ENCODE assay signal across 8 mouse cellular contexts in genomic region chr17:28622300-28622759, GRCm38 (mm10). TPM values are rescaled to one million over a fixed set of nuclear protein-coding genes. Genes with fewer than 3 reads are reported as not detected.
A peak's percentile ranks its signal among the peaks of the same experiment; 100 is the strongest.
DNase-seq lines count a peak whose midpoint lies in the region; ATAC-seq and TF ChIP-seq lines count a peak whose summit lies in the region.

Gene Srpk1, minus strand, starts transcription at chr17:28622709.

- no peaks in the 10 kb centered on the region for H3K9me3 ChIP-seq in forebrain, embryonic 10.5 days
- H3K9me3 ChIP-seq in heart, embryonic 15.5 days (replicated peaks) = no peaks in the 10 kb centered on the region
- no peaks in the 10 kb centered on the region for H3K9me3 ChIP-seq in liver, embryonic 14.5 days (ENCODE audit: control insufficient read depth, low read length)
- H3K9me3 ChIP-seq in neural tube, embryonic 11.5 days (ENCODE audit: control insufficient read depth, low read length) = no peaks in the 10 kb centered on the region
- no peaks in the 10 kb centered on the region for H3K9me3 ChIP-seq in stomach, postnatal 0 days (ENCODE audit: control insufficient read depth, low read length)

- peak within 1 kb of the TSS; percentile 99 for H3K4me3 ChIP-seq in forebrain, embryonic 10.5 days
- peak within 1 kb of the TSS; percentile 84 for H3K4me3 ChIP-seq in heart, embryonic 15.5 days
- H3K4me3 ChIP-seq in liver, embryonic 14.5 days (ENCODE audit: insufficient read depth in 1 of 2, low read depth in 2 of 2, low read length in 2 of 2) = peak within 1 kb of the TSS; percentile 91 to 98
- H3K4me3 ChIP-seq in neural tube, embryonic 11.5 days (ENCODE audit: low read depth, low read length) = peak within 1 kb of the TSS; percentile 98
- H3K4me3 ChIP-seq in stomach, postnatal 0 days (ENCODE audit: low read depth, low read length) = peak within 1 kb of the TSS; percentile 97

- ATAC-seq in CD4-positive, CD25-positive, alpha-beta regulatory T cell, adult 4 months = peak; percentile 80
- ATAC-seq in heart, embryonic 15.5 days (replicated peaks; ENCODE audit: insufficient number of reproducible peaks, insufficient read depth, low FRiP score, low read depth) = peak; percentile 95
- ATAC-seq in liver, embryonic 14.5 days (ENCODE audit: insufficient read depth) = peak; percentile 90
- ATAC-seq in neural tube, embryonic 11.5 days (ENCODE audit: insufficient read depth, low FRiP score, low TSS enrichment) = peak; percentile 95
- peak; percentile 92 for ATAC-seq in stomach, postnatal 0 days (ENCODE audit: low FRiP score, low TSS enrichment)

- peaks cover 38% of the 10 kb centered on the region for H3K4me1 ChIP-seq in forebrain, embryonic 10.5 days
- H3K4me1 ChIP-seq in heart, embryonic 15.5 days (replicated peaks) = peaks cover 18% of the 10 kb centered on the region
- peaks cover 9 to 25% of the 10 kb centered on the region in 2 experiments for H3K4me1 ChIP-seq in liver, embryonic 14.5 days (replicated peaks; ENCODE audit: control insufficient read depth in 2 of 2, insufficient read depth in 2 of 2, low read length in 1 of 2)
- peaks cover 11% of the 10 kb centered on the region for H3K4me1 ChIP-seq in neural tube, embryonic 11.5 days (ENCODE audit: control insufficient read depth, insufficient read depth, low read length)
- H3K4me1 ChIP-seq in stomach, postnatal 0 days (replicated peaks; ENCODE audit: control insufficient read depth, insufficient read depth) = peaks cover 2% of the 10 kb centered on the region; the same call in 1 of the 2 replicates

- TF ChIP-seq CTCF in liver, embryonic 14.5 days (IDR thresholded peaks at IDR 0.05; ENCODE audit: low read depth) = no peak
- no peak for TF ChIP-seq CTCF in stomach, postnatal 0 days (IDR thresholded peaks at IDR 0.05; ENCODE audit: low read depth)

- TF ChIP-seq EP300 in liver, embryonic 14.5 days (IDR thresholded peaks at IDR 0.05; ENCODE audit: low read depth) = no peak
- TF ChIP-seq EP300 in stomach, postnatal 0 days (optimal IDR thresholded peaks at IDR 0.05) = no peak

- H3K27me3 ChIP-seq in forebrain, embryonic 10.5 days (ENCODE audit: poor library complexity, severe bottlenecking) = no peaks in the 10 kb centered on the region
- no peaks in the 10 kb centered on the region for H3K27me3 ChIP-seq in heart, embryonic 15.5 days
- H3K27me3 ChIP-seq in liver, embryonic 14.5 days (ENCODE audit: control insufficient read depth, insufficient read depth, low read length) = no peaks in the 10 kb centered on the region
- H3K27me3 ChIP-seq in neural tube, embryonic 11.5 days (ENCODE audit: control insufficient read depth, insufficient read depth, low read length) = no peaks in the 10 kb centered on the region
- H3K27me3 ChIP-seq in stomach, postnatal 0 days (ENCODE audit: control insufficient read depth, insufficient read depth, low read length) = no peaks in the 10 kb centered on the region

- DNase-seq in c-Kit-negative CD71-positive TER-119-positive erythroid progenitor cells, embryonic 14.5 days (ENCODE audit: low read depth, low spot score) = peak; percentile 80
- DNase-seq in forebrain, embryonic 10.5 days (ENCODE audit: extremely low spot score, low spot score) = peak; percentile 92
- DNase-seq in kidney, postnatal 25 days = peak; percentile 93 to 96
- DNase-seq in liver, embryonic 14.5 days (ENCODE audit: low read depth in 3 of 3, low spot score in 3 of 3) = peak; percentile 77 to 80 (median 77)
- DNase-seq in neural tube, embryonic 11.5 days (ENCODE audit: low spot score) = peak; percentile 96
- DNase-seq in stomach, postnatal 0 days (ENCODE audit: low spot score) = peak; percentile 93

- peak within 1 kb of the TSS; percentile 92 for H3K9ac ChIP-seq in heart, embryonic 15.5 days
- H3K9ac ChIP-seq in liver, embryonic 14.5 days (replicated peaks) = peak within 1 kb of the TSS; percentile 87
- H3K9ac ChIP-seq in neural tube, embryonic 11.5 days (ENCODE audit: low read length) = peak within 1 kb of the TSS; percentile 97
- peak within 1 kb of the TSS; percentile 91 for H3K9ac ChIP-seq in stomach, postnatal 0 days (ENCODE audit: low read length)

- H3K36me3 ChIP-seq in forebrain, embryonic 10.5 days (replicated peaks) = peaks cover 36% of the 10 kb centered on the region
- H3K36me3 ChIP-seq in heart, embryonic 15.5 days = peaks cover 5% of the 10 kb centered on the region; the same call in 1 of the 2 replicates
- no peaks in the 10 kb centered on the region for H3K36me3 ChIP-seq in liver, embryonic 14.5 days (replicated peaks; ENCODE audit: control insufficient read depth, insufficient read depth, low read depth)
- H3K36me3 ChIP-seq in neural tube, embryonic 11.5 days (ENCODE audit: control insufficient read depth, insufficient read depth, low read length) = no peaks in the 10 kb centered on the region
- H3K36me3 ChIP-seq in stomach, postnatal 0 days (ENCODE audit: control insufficient read depth, insufficient read depth, low read length) = no peaks in the 10 kb centered on the region

- WGBS in forebrain, embryonic 10.5 days = under 1% methylated on average over 53 of the region's 53 CpGs
- WGBS in heart, embryonic 15.5 days = under 1% methylated on average over 41 of the region's 53 CpGs
- WGBS in liver, embryonic 14.5 days (ENCODE audit: insufficient replicate concordance) = under 1% methylated on average over 50 of the region's 53 CpGs
- WGBS in neural tube, embryonic 11.5 days = under 1% methylated on average over 51 of the region's 53 CpGs
- under 1% methylated on average over 48 of the region's 53 CpGs for WGBS in stomach, postnatal 0 days

- peak within 1 kb of the TSS; percentile 98 for H3K27ac ChIP-seq in forebrain, embryonic 10.5 days
- H3K27ac ChIP-seq in heart, embryonic 15.5 days = peak within 1 kb of the TSS; percentile 83
- peak within 1 kb of the TSS; percentile 52 for H3K27ac ChIP-seq in liver, embryonic 14.5 days
- peak within 1 kb of the TSS; percentile 76 for H3K27ac ChIP-seq in neural tube, embryonic 11.5 days (ENCODE audit: low read depth, low read length)
- H3K27ac ChIP-seq in stomach, postnatal 0 days (replicated peaks) = peak within 1 kb of the TSS; percentile 93

- H3K4me2 ChIP-seq in heart, embryonic 15.5 days = peak within 1 kb of the TSS; percentile 94
- H3K4me2 ChIP-seq in liver, embryonic 14.5 days (ENCODE audit: low read depth) = peak within 1 kb of the TSS; percentile 92
- peak within 1 kb of the TSS; percentile 92 for H3K4me2 ChIP-seq in neural tube, embryonic 11.5 days (ENCODE audit: low read depth)
- peak within 1 kb of the TSS; percentile 94 for H3K4me2 ChIP-seq in stomach, postnatal 0 days (replicated peaks; ENCODE audit: low read depth)

RNA-seq across cellular contexts. Expression of gene Srpk1, which starts in this region (rescaled TPM):
- polyA plus RNA-seq in CD4-positive, CD25-positive, alpha-beta regulatory T cell, adult 4 months (2017; shearing (Covaris generic)) = 100 to 1,000 TPM; 204 to 234 TPM
- 128 and 135 TPM in 2 replicates for polyA plus RNA-seq in forebrain, embryonic 10.5 days (2016; fragmentation: Nextera tagmentation; extraction: Ambion mirVana)
- polyA plus RNA-seq in heart, embryonic 15.5 days (2015; fragmentation: Nextera tagmentation; extraction: Ambion mirVana) = 39.8 and 45.4 TPM in 2 replicates
- 11.5 and 12.9 TPM in 2 replicates for polyA plus RNA-seq in liver, embryonic 14.5 days (2012; rRNA removed)
- polyA plus RNA-seq in liver, embryonic 14.5 days (2014; fragmentation: Nextera tagmentation; extraction: Ambion mirVana) = 40.8 and 41.8 TPM in 2 replicates
- polyA plus RNA-seq in neural tube, embryonic 11.5 days (2014; fragmentation: Nextera tagmentation; extraction: Ambion mirVana) = 109 and 117 TPM in 2 replicates
- polyA plus RNA-seq in stomach, postnatal 0 days (2015; fragmentation: Nextera tagmentation; extraction: Ambion mirVana) = 88.7 and 103 TPM in 2 replicates

Comparison
In these comparisons a context has a peak if more than half of its experiments do, and no peak if none do; other contexts are left out.
1. Peak in every context shown above with its lines: DNase-seq, ATAC-seq, H3K4me3 ChIP-seq and H3K27ac ChIP-seq.